Mouse (Mus musculus) embryonic facial prominence, embryonic 13.5 days (tissue): Measurements from ENCODE around the gene Kcnk10. TPM values are rescaled to one million over a fixed set of nuclear protein-coding genes. Genes with fewer than 3 reads are reported as not detected.

Source experiments
- ATAC-seq: fragments of 200-750 bp; cut with Nextera tagmentation; 2 replicates; pipeline ENCODE4 v1.8.0; 2017; ENCODE audit warnings: low read depth; ENCODE audit not compliant: insufficient number of reproducible peaks, insufficient read depth, low FRiP score, low TSS enrichment
- H3K27ac ChIP-seq: fragments of 300-500 bp; sonication (generic); 2 replicates; pipeline ENCODE4 v1.5.1; 2015; ENCODE audit warnings: moderate library complexity, mild to moderate bottlenecking, inconsistent platforms
- H3K27me3 ChIP-seq: fragments of 300-500 bp; sonication (generic); 2 replicates; pipeline ENCODE4 v1.6.1; 2015; ENCODE audit warnings: mild to moderate bottlenecking, inconsistent platforms
- H3K36me3 ChIP-seq: fragments of 300-500 bp; sonication (generic); 2 replicates; pipeline ENCODE4 v1.6.1; 2015; ENCODE audit warnings: mild to moderate bottlenecking, inconsistent platforms
- H3K4me1 ChIP-seq: fragments of 300-500 bp; sonication (generic); 2 replicates; pipeline ENCODE4 v1.6.1; 2015; ENCODE audit warnings: inconsistent platforms
- H3K4me2 ChIP-seq: fragments of 300-500 bp; sonication (generic); 2 replicates; pipeline ENCODE4 v1.6.1; 2015; ENCODE audit warnings: moderate library complexity, mild to moderate bottlenecking, inconsistent platforms
- H3K4me3 ChIP-seq: fragments of 300-500 bp; sonication (generic); 2 replicates; pipeline ENCODE4 v1.5.1; 2015; ENCODE audit warnings: mild to moderate bottlenecking, inconsistent platforms
- H3K9ac ChIP-seq: fragments of 300-500 bp; sonication (generic); 2 replicates; pipeline ENCODE4 v1.6.1; 2015; ENCODE audit warnings: mild to moderate bottlenecking, inconsistent platforms
- H3K9me3 ChIP-seq: fragments of 300-500 bp; sonication (generic); 2 replicates; pipeline ENCODE4 v1.6.1; 2016; ENCODE audit warnings: inconsistent platforms
- WGBS: fragments of 180-500 bp; shearing (Covaris S2); methylation state at CpG from one replicate; pipeline ENCODE4 v1.1.7; 2015; ENCODE audit warnings: mixed read lengths; 5-methylcytosine and 5-hydroxymethylcytosine counted together
- polyA plus RNA-seq: library from polyadenylated mRNA; unstranded; fragments of >200 nt; fragmentation: Nextera tagmentation; extraction: Ambion mirVana; gene quantifications from 2 replicates; pipeline ENCODE4 v1.2.1, GENCODE M21; 2015

Gene Kcnk10
- polyA plus RNA-seq, 1 experiment from 2014 or later, result 1.5 TPM

- H3K27me3 ChIP-seq, result no peaks in the 10 kb centered on the region
- peaks cover 3% of the 10 kb centered on the region; the same call in 1 of the 2 replicates for H3K9me3 ChIP-seq
- no peak overlapping the region for H3K4me2 ChIP-seq
- ATAC-seq, result no peak
- 85% methylated on average over 5 of the region's 5 CpGs for WGBS
- no peak overlapping the region for H3K9ac ChIP-seq
- 0 out of 2 replicates have a peak, but pooled peaks cover 2% of the 10 kb centered on the region for H3K4me1 ChIP-seq
- H3K27ac ChIP-seq, result no peak overlapping the region
- H3K4me3 ChIP-seq, result no peak overlapping the region
- H3K36me3 ChIP-seq, result no peaks in the 10 kb centered on the region
These were observed 22.8 kb upstream of the Kcnk10 start for GRCm38 (mm10) chr12:98600861-98601260.

- no peaks in the 10 kb centered on the region for H3K4me1 ChIP-seq
- ATAC-seq, result no peak
- WGBS, result 83% methylated on average over 2 of the region's 2 CpGs
- no peak overlapping the region for H3K27ac ChIP-seq
- no peaks in the 10 kb centered on the region for H3K27me3 ChIP-seq
- no peak overlapping the region for H3K9ac ChIP-seq
- no peak overlapping the region for H3K4me3 ChIP-seq
- no peaks in the 10 kb centered on the region for H3K9me3 ChIP-seq
- no peaks in the 10 kb centered on the region for H3K36me3 ChIP-seq
- no peak overlapping the region for H3K4me2 ChIP-seq
These were observed 12.9 kb upstream of the Kcnk10 start for GRCm38 (mm10) chr12:98591016-98591415.

- 57% methylated on average over 6 of the region's 6 CpGs for WGBS
- ATAC-seq, result no peak
- Histone ChIP-seq H3K9me3 (no peaks in the 10 kb centered on the region), H3K36me3 (no peaks in the 10 kb centered on the region), H3K4me3 (no peak overlapping the region), H3K9ac (no peak overlapping the region), H3K4me2 (no peak overlapping the region), H3K27me3 (no peaks in the 10 kb centered on the region), H3K27ac (no peak overlapping the region), H3K4me1 (no peaks in the 10 kb centered on the region)
These were observed 10.5 kb upstream of the Kcnk10 start for GRCm38 (mm10) chr12:98588573-98588972.

- ATAC-seq, result no peak
These were observed 7.2 kb upstream of the Kcnk10 start for GRCm38 (mm10) chr12:98585302-98585701.

GRCm38 (mm10) chr12:98575942-98576550, 2.1 kb downstream of the Kcnk10 start:
- Histone ChIP-seq H3K4me2 (no peak overlapping the region), H3K27me3 (peaks cover 89% of the 10 kb centered on the region), H3K9me3 (no peaks in the 10 kb centered on the region), H3K4me3 (no peak overlapping the region), H3K36me3 (no peaks in the 10 kb centered on the region), H3K27ac (no peak overlapping the region), H3K9ac (no peak overlapping the region), H3K4me1 (peaks cover 24% of the 10 kb centered on the region)
- no peak for ATAC-seq
- WGBS, result 68% methylated on average over 8 of the region's 8 CpGs

More at GRCm38 (mm10) chr12:98585302-98585701, 7.2 kb upstream of the Kcnk10 start:
- H3K9ac ChIP-seq, result no peak overlapping the region
- 29% methylated on average over 3 of the region's 3 CpGs for WGBS
- no peak overlapping the region for H3K4me2 ChIP-seq
- no peaks in the 10 kb centered on the region for H3K4me1 ChIP-seq
- no peaks in the 10 kb centered on the region for H3K9me3 ChIP-seq
- H3K4me3 ChIP-seq, result no peak overlapping the region
- H3K36me3 ChIP-seq, result no peaks in the 10 kb centered on the region
- H3K27me3 ChIP-seq, result peaks cover 2% of the 10 kb centered on the region
- H3K27ac ChIP-seq, result no peak overlapping the region

GRCm38 (mm10) chr12:98575195-98575887, 2.8 kb downstream of the Kcnk10 start:
- H3K4me2 ChIP-seq, result peak overlapping the region; percentile 100
- no peaks in the 10 kb centered on the region for H3K9me3 ChIP-seq
- H3K27me3 ChIP-seq, result peaks cover 94% of the 10 kb centered on the region
- H3K4me3 ChIP-seq, result peak overlapping the region; percentile 69
- WGBS, result 7% methylated on average over 17 of the region's 17 CpGs
- no peaks in the 10 kb centered on the region for H3K36me3 ChIP-seq
- H3K9ac ChIP-seq, result peak overlapping the region; percentile 64
- no peak for ATAC-seq
- no peak overlapping the region for H3K27ac ChIP-seq
- peaks cover 24% of the 10 kb centered on the region for H3K4me1 ChIP-seq

- Histone ChIP-seq H3K9ac (peak overlapping the region; percentile 64), H3K36me3 (no peaks in the 10 kb centered on the region), H3K4me2 (peak overlapping the region; percentile 100), H3K4me1 (peaks cover 24% of the 10 kb centered on the region), H3K27ac (no peak overlapping the region), H3K9me3 (no peaks in the 10 kb centered on the region), H3K4me3 (peak overlapping the region; percentile 69), H3K27me3 (peaks cover 95% of the 10 kb centered on the region)
- WGBS, result under 1% methylated on average over 63 of the region's 84 CpGs
- peak; percentile 62 for ATAC-seq
These were observed 3.5 kb downstream of the Kcnk10 start for GRCm38 (mm10) chr12:98574353-98575194.

- Histone ChIP-seq H3K4me3 (peak overlapping the region; percentile 69), H3K4me2 (peak overlapping the region; percentile 100), H3K36me3 (no peaks in the 10 kb centered on the region), H3K27me3 (peaks cover 95% of the 10 kb centered on the region), H3K4me1 (peaks cover 24% of the 10 kb centered on the region), H3K9me3 (no peaks in the 10 kb centered on the region), H3K9ac (no peak overlapping the region), H3K27ac (no peak overlapping the region)
- no peak for ATAC-seq
- 15% methylated on average over 25 of the region's 25 CpGs for WGBS
These were observed 4.5 kb downstream of the Kcnk10 start for GRCm38 (mm10) chr12:98573317-98574270.

GRCm38 (mm10) chr12:98571896-98572680, 6.0 kb downstream of the Kcnk10 start:
- ATAC-seq, result no peak
- WGBS, result 46% methylated on average over 8 of the region's 8 CpGs

GRCm38 (mm10) chr12:98569380-98569779, 8.7 kb downstream of the Kcnk10 start:
- H3K27ac ChIP-seq, result no peak overlapping the region
- H3K4me2 ChIP-seq, result no peak overlapping the region
- no peak for ATAC-seq
- WGBS, result 80% methylated on average over 6 of the region's 6 CpGs
- no peak overlapping the region for H3K9ac ChIP-seq
- H3K4me1 ChIP-seq, result peaks cover 8% of the 10 kb centered on the region
- H3K9me3 ChIP-seq, result no peaks in the 10 kb centered on the region
- H3K4me3 ChIP-seq, result no peak overlapping the region
- H3K36me3 ChIP-seq, result no peaks in the 10 kb centered on the region
- H3K27me3 ChIP-seq, result peaks cover 53% of the 10 kb centered on the region

More at GRCm38 (mm10) chr12:98571896-98572680, 6.0 kb downstream of the Kcnk10 start:
- Histone ChIP-seq H3K9ac (no peak overlapping the region), H3K27me3 (peaks cover 80% of the 10 kb centered on the region), H3K9me3 (no peaks in the 10 kb centered on the region), H3K4me2 (no peak overlapping the region), H3K4me1 (peaks cover 15% of the 10 kb centered on the region), H3K36me3 (no peaks in the 10 kb centered on the region), H3K27ac (no peak overlapping the region), H3K4me3 (no peak overlapping the region)
